Mouse (Mus musculus) E14TG2a.4 (cell line): ENCODE data around the gene Drd3.

Experiments
- H3K27me3 ChIP-seq: 2 replicates; pipeline ENCODE4 v1.6.1; 2014; ENCODE audit warnings: low read length, control low read depth; ENCODE audit not compliant: insufficient read depth
- H3K36me3 ChIP-seq: 2 replicates; pipeline ENCODE4 v1.6.1; 2014; ENCODE audit warnings: low read length, control low read depth; ENCODE audit not compliant: insufficient read depth
- H3K4me1 ChIP-seq: replicated peaks from 2 replicates; pipeline ENCODE4 v1.6.1; 2014; ENCODE audit warnings: low read depth, low read length, control low read depth
- H3K4me3 ChIP-seq: replicated peaks from 2 replicates; pipeline ENCODE4 v1.5.1; 2014; ENCODE audit warnings: mild to moderate bottlenecking, low read length
- H3K9me3 ChIP-seq: 2 replicates; pipeline ENCODE4 v1.6.1; 2014; ENCODE audit warnings: low read length, control low read depth
- CTCF ChIP-seq: conservative IDR thresholded peaks from 2 replicates; pipeline ENCODE4 v1.5.1; 2014; ENCODE audit warnings: low read length
- NANOG ChIP-seq: IDR thresholded peaks from 2 replicates; pipeline ENCODE4 v1.6.1; 2014; ENCODE audit warnings: borderline replicate concordance, low read length, mixed read lengths
- POU5F1 ChIP-seq: IDR thresholded peaks from 2 replicates; pipeline ENCODE4 v1.6.1; 2014; ENCODE audit warnings: low read length, borderline replicate concordance

Gene Drd3

DNA sequence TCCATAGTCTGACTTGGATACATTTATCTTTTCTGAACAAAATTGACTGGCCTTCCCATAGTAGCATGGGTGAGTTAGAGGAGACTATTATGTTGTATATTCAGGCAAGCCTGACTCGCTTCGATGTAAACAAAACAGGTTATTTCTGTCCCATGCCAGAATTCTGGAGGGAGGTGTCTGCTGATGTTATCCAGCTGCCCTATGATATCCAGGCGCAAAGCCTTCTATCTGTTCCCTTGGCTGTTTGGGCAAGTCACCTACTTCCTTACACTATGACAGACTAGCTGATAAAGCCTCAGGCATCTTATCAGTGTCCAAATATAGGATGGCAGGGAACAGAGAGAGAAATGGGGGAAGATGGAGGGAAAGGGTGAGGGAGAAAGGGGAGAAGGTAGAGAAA is 18.5 kb downstream of the Drd3 start:
- no peak for TF ChIP-seq NANOG
- no peak for TF ChIP-seq POU5F1
- TF ChIP-seq CTCF, result no peak
- peaks cover 4% of the 10 kb centered on the region; the same call in 1 of the 2 replicates for H3K27me3 ChIP-seq
- H3K4me1 ChIP-seq, result no peaks in the 10 kb centered on the region
- H3K9me3 ChIP-seq, result peaks cover 5% of the 10 kb centered on the region
- H3K36me3 ChIP-seq, result no peaks in the 10 kb centered on the region
- no peak overlapping the region for H3K4me3 ChIP-seq

DNA sequence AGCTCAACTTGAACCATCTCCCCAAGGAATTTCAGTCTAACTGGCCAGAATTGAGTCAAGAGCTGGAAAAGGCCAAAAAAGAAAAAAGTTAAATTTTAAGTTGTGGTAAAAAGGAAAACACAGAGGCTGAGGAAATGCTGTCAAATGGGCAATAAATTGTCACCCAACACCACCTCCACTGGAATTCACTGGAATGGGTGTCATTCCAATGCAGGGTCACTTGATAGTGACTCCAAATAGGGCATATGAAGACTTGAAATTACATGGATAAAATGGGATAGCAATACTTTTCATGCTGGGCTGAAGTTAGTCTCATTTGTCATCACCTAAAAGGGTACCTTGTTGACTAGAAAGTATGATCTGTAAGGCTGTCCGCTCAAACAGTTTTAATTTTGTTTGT is 18.9 kb downstream of the Drd3 start:
- no peaks in the 10 kb centered on the region for H3K36me3 ChIP-seq
- H3K4me3 ChIP-seq, result no peak overlapping the region
- H3K4me1 ChIP-seq, result no peaks in the 10 kb centered on the region
- H3K9me3 ChIP-seq, result peaks cover 5% of the 10 kb centered on the region
- no peak for TF ChIP-seq NANOG
- TF ChIP-seq CTCF, result no peak
- TF ChIP-seq POU5F1, result no peak
- peaks cover 4% of the 10 kb centered on the region; the same call in 1 of the 2 replicates for H3K27me3 ChIP-seq

DNA sequence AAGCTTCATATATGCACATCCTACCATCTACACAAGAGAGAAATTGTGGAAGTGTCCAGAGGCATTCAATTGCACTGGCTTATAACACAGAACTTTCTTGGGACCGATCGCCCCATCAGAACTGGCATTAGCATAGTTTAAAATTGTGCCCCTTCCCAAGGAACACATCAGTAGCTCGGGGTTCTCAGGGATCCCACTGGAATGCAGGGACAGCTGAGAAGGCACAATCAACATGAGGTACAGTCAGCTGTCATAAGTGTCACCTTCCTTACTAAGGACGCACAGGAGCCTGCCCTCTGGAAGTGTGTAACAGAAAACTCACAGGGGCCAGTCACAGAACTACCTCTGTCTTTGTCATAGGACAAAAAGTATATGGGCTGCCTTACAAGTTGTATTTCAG is 19.7 kb downstream of the Drd3 start:
- Histone ChIP-seq H3K4me1 (no peaks in the 10 kb centered on the region), H3K27me3 (peaks cover 4% of the 10 kb centered on the region; the same call in 1 of the 2 replicates), H3K9me3 (peaks cover 5% of the 10 kb centered on the region), H3K4me3 (no peak overlapping the region), H3K36me3 (no peaks in the 10 kb centered on the region)
- no peak for TF ChIP-seq NANOG
- no peak for TF ChIP-seq POU5F1
- TF ChIP-seq CTCF, result no peak

DNA sequence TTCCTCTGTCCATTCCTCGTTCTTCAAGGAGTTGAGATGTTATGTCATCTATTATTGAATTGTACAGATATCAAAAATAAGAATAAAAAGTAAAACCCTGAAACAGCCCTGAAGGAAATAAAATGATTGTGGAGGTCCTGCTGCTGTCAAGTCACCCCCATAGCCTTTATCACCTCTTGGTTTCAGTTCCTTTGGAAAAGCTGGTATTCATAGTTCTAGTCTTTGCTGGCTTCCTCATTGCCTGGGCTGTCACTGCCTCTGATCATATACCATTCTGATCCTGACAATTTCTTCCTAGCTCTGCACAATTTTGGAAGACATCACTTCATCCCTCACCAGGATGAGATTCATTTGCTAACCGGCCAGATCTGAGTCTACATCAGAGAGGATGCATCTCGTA is 23.1 kb downstream of the Drd3 start:
- no peaks in the 10 kb centered on the region for H3K9me3 ChIP-seq
- TF ChIP-seq POU5F1 (no peak), NANOG (no peak), CTCF (no peak)

DNA sequence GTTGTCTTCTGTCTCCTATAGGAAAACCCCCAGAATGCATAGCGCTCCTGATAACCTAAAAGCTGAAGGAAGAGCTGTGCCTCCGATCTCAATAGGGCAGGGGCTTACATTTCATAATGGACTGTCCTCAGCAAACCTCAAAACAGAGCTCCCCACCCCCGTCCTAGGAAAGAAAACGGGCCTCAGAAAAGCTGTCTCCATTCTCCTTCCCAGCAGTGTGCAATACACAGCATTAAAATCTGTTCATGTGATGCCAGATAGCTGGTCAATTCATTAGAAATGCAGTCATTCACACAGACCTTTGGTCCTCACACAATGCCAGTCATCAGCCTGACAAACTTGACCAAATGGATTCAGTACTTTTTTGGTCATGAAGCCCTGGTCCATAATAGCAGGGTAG is 45.7 kb downstream of the Drd3 start:
- H3K4me3 ChIP-seq, result no peak overlapping the region; the same call in 1 of the 2 replicates
- peaks cover 41% of the 10 kb centered on the region for H3K4me1 ChIP-seq
- H3K9me3 ChIP-seq, result peaks cover 8% of the 10 kb centered on the region; the same call in 1 of the 2 replicates
- TF ChIP-seq NANOG (no peak), CTCF (no peak), POU5F1 (no peak)
- H3K27me3 ChIP-seq, result no peaks in the 10 kb centered on the region
- no peaks in the 10 kb centered on the region for H3K36me3 ChIP-seq

More for the DNA sequence above, 23.1 kb downstream of the Drd3 start:
- Histone ChIP-seq H3K4me3 (no peak overlapping the region), H3K4me1 (no peaks in the 10 kb centered on the region), H3K36me3 (no peaks in the 10 kb centered on the region), H3K27me3 (peaks cover 4% of the 10 kb centered on the region; the same call in 1 of the 2 replicates)

DNA sequence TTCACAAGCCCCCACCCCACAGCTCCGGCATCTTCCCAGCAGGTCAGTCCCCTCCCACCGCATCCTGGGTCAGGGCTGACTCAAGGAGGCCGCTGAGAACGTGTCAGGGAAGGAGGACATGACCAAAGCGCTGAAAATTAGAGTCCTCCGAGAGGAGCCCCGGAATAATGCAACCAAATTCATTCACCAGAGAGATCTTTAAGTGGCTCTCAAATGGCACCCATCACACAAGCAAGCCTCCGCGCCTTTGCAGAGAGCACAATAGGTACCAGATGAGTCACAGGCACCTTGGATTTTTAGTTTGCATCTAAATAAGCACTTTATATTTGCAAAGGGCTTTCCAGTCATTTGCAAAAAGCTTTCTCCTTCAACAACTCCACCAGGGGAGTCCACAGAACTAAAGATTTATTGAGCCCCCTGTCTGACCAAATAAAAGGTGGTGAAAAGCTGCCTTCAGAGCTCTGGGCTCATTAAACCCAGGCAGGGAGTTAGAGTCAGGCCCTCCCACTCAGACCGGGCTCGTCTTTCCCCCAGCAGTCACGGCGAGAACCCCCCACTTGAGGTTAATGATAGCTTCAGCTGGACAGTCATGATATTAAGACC is 46.4 kb downstream of the Drd3 start:
- Histone ChIP-seq H3K27me3 (no peaks in the 10 kb centered on the region), H3K36me3 (no peaks in the 10 kb centered on the region), H3K9me3 (peaks cover 8% of the 10 kb centered on the region; the same call in 1 of the 2 replicates), H3K4me1 (peaks cover 41% of the 10 kb centered on the region), H3K4me3 (peak overlapping the region; percentile 64)
- TF ChIP-seq NANOG (peak; percentile 62), CTCF (no peak), POU5F1 (peak; percentile 68; the same call in 1 of the 2 replicates)

DNA sequence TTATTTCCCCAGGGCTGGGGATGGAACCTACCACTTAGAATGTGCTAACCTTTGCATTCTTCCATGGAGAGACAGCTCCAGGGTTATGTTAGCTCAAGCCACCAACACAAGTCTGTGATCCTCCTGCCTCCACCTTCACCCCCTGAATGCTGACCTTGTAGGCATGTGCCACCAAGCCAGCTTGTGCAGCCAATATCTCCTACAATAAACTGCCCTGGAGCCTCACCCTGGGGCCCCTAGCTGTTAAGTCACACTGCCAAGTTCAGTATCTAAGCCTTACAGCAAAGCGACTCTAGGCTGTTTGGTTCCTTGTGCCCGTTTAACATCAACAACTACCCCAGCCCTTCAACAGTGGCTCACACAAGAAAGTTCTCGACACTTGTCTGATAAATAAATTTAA is 47.3 kb downstream of the Drd3 start:
- no peak for TF ChIP-seq NANOG
- no peak for TF ChIP-seq POU5F1
- TF ChIP-seq CTCF, result no peak
- Histone ChIP-seq H3K4me3 (peak overlapping the region; percentile 64), H3K4me1 (peaks cover 41% of the 10 kb centered on the region), H3K36me3 (no peaks in the 10 kb centered on the region), H3K27me3 (no peaks in the 10 kb centered on the region), H3K9me3 (peaks cover 8% of the 10 kb centered on the region; the same call in 1 of the 2 replicates)

DNA sequence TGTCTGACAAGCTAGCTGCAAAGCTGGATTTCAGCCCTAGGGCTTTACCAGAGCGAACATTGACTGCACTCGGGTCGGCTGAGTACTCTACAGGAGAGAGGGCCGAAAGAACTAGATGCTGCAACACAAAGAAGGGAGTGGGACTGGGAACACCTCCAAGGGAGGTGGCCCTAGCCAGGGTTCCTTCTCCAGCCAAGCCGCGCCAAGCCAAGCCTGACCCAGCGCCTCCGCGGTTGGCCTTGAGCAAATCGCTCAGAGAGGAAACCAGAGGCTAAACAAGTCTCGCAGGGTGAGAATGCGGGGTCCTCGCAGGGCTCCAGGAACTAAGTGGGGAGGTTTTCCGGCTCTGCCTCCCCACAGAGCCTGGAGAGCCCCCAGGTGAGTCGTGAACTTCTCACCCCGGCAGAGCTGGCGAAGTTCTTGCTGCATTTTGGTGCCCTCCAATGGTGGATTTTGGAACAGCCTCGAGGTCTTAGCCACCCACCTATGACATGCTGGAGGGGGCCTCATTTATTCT is 48.0 kb downstream of the Drd3 start:
- Histone ChIP-seq H3K27me3 (no peaks in the 10 kb centered on the region), H3K4me1 (peaks cover 45% of the 10 kb centered on the region), H3K4me3 (peak overlapping the region; percentile 64), H3K36me3 (no peaks in the 10 kb centered on the region), H3K9me3 (peaks cover 2% of the 10 kb centered on the region; the same call in 1 of the 2 replicates)
- peak; percentile 28; the same call in 1 of the 2 replicates for TF ChIP-seq NANOG
- TF ChIP-seq POU5F1, result no peak
- peak; percentile 90 for TF ChIP-seq CTCF

DNA sequence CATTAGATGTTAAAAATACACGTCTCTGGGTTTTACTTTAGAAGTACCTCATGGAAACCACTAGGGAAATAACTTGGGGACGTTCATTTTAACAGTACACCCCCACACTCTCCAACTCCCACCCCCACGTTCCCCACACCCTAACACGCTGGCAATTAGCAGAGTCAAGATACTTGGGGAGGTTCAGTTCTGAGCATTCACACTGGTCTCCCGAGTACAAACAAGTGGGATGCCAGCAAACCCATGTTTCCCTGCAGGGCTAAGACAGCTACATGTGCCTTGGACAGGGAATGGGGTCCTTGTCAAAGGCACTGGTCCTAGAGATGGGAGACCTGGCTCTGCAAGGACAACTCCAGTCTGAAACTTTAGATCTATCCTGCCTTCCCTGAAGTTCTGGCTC is 48.6 kb downstream of the Drd3 start:
- peaks cover 50% of the 10 kb centered on the region for H3K4me1 ChIP-seq
- H3K27me3 ChIP-seq, result no peaks in the 10 kb centered on the region
- H3K9me3 ChIP-seq, result no peaks in the 10 kb centered on the region
- no peak overlapping the region for H3K4me3 ChIP-seq
- no peak for TF ChIP-seq CTCF
- TF ChIP-seq NANOG, result no peak
- no peak for TF ChIP-seq POU5F1
- no peaks in the 10 kb centered on the region for H3K36me3 ChIP-seq
